Mouse (Mus musculus): Measurements from ENCODE around the gene Ado. TPM values are rescaled to one million over a fixed set of nuclear protein-coding genes. Genes with fewer than 3 reads are reported as not detected.

The Ado gene
- polyA plus RNA-seq, 1 experiment from 2014 or later: 10.8 TPM

GRCm38 (mm10) chr10:67537151-67537994 is 11.4 kb downstream of the Ado start:
- Histone ChIP-seq H3K4me2 (ENCODE audit: low read depth, low read length) (peak overlapping the region; percentile 97), H3K4me3 (ENCODE audit: low read depth, low read length) (peak overlapping the region; percentile 63), H3K27ac (ENCODE audit: low read depth) (peak overlapping the region; percentile 70), H3K27me3 (ENCODE audit: insufficient read depth, low read length) (peaks cover 71% of the 10 kb centered on the region), H3K9me3 (ENCODE audit: low read length) (no peaks in the 10 kb centered on the region), H3K9ac (replicated peaks) (peak overlapping the region; percentile 53), H3K4me1 (ENCODE audit: insufficient read depth) (peaks cover 26% of the 10 kb centered on the region), H3K36me3 (replicated peaks; ENCODE audit: insufficient read depth, low read length) (no peaks in the 10 kb centered on the region)
- no peak for TF ChIP-seq EP300 (IDR thresholded peaks at IDR 0.05; ENCODE audit: low read depth)
- TF ChIP-seq CTCF (IDR thresholded peaks at IDR 0.05; ENCODE audit: low read depth): no peak
- DNase-seq (peak; percentile 87), ATAC-seq (peak; percentile 93)
- under 1% methylated on average over 51 of the region's 51 CpGs for WGBS (ENCODE audit: insufficient replicate concordance)

DNA sequence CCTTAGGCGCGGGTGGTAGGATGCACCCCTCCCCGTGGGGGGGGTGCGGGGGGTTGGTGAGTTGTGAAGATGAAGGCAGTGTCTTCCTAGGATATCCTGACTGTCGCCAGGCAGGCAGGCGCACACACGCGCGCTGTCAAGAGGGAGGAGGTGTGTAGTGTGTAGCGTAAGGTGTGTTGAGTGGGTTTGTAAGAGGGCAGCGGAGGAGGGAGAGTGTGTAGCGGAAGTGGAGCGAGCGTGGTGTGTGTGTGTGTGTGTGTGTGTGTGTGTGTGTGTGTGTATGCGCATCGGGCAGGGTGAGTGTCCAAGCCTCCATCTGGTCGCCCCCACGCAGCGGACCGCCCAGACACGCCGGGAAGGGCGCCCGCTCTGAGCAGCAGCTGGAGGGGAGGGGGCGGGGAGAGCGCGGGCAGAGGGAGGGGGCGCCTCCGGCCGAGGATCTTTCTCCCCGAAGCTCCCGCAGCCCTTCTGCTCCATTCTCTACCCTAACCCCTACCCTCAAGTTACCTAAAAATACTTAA is 12.1 kb downstream of the Ado start:
- peak; percentile 9 for ATAC-seq
- 2% methylated on average over 27 of the region's 32 CpGs for WGBS (ENCODE audit: insufficient replicate concordance)

GRCm38 (mm10) chr10:67535972-67536371 is 12.8 kb downstream of the Ado start:
- peak; percentile 78 for DNase-seq

More for the DNA sequence above, 12.1 kb downstream of the Ado start:
- Histone ChIP-seq H3K4me2 (ENCODE audit: low read depth, low read length) (peak overlapping the region; percentile 97), H3K4me1 (ENCODE audit: insufficient read depth) (peaks cover 26% of the 10 kb centered on the region), H3K27me3 (ENCODE audit: insufficient read depth, low read length) (peaks cover 71% of the 10 kb centered on the region), H3K36me3 (replicated peaks; ENCODE audit: insufficient read depth, low read length) (no peaks in the 10 kb centered on the region), H3K9ac (replicated peaks) (peak overlapping the region; percentile 53), H3K27ac (ENCODE audit: low read depth) (no peak overlapping the region; the same call in 1 of the 2 replicates), H3K4me3 (ENCODE audit: low read depth, low read length) (peak overlapping the region; percentile 63), H3K9me3 (ENCODE audit: low read length) (no peaks in the 10 kb centered on the region)
- TF ChIP-seq CTCF (IDR thresholded peaks at IDR 0.05; ENCODE audit: low read depth) (no peak), EP300 (IDR thresholded peaks at IDR 0.05; ENCODE audit: low read depth) (no peak)
- DNase-seq: peak; percentile 48

GRCm38 (mm10) chr10:67535256-67535655 is 13.5 kb downstream of the Ado start, which contains the start of gene Egr2:
Gene Egr2, plus strand, starts transcription at chr10:67535475.
- Histone ChIP-seq H3K9me3 (ENCODE audit: low read length) (no peaks in the 10 kb centered on the region), H3K4me1 (ENCODE audit: insufficient read depth) (peaks cover 26% of the 10 kb centered on the region), H3K27me3 (ENCODE audit: insufficient read depth, low read length) (peaks cover 61% of the 10 kb centered on the region), H3K4me2 (ENCODE audit: low read depth, low read length) (peak within 1 kb of the TSS; percentile 97), H3K9ac (replicated peaks) (peak within 1 kb of the TSS; percentile 53; the same call in 1 of the 2 replicates), H3K36me3 (replicated peaks; ENCODE audit: insufficient read depth, low read length) (no peaks in the 10 kb centered on the region), H3K4me3 (ENCODE audit: low read depth, low read length) (peak within 1 kb of the TSS; percentile 63), H3K27ac (ENCODE audit: low read depth) (no peak within 1 kb of the TSS)
- TF ChIP-seq CTCF (IDR thresholded peaks at IDR 0.05; ENCODE audit: low read depth) (no peak), EP300 (IDR thresholded peaks at IDR 0.05; ENCODE audit: low read depth) (no peak)
- WGBS (ENCODE audit: insufficient replicate concordance): 2% methylated on average over 32 of the region's 37 CpGs
- ATAC-seq: no peak
- peak; percentile 33 for DNase-seq

More at GRCm38 (mm10) chr10:67535972-67536371, 12.8 kb downstream of the Ado start:
- H3K9me3 ChIP-seq (ENCODE audit: low read length): no peaks in the 10 kb centered on the region
- H3K27ac ChIP-seq (ENCODE audit: low read depth): no peak overlapping the region
- peak; percentile 79 for TF ChIP-seq CTCF (IDR thresholded peaks at IDR 0.05; ENCODE audit: low read depth)
- no peak for TF ChIP-seq EP300 (IDR thresholded peaks at IDR 0.05; ENCODE audit: low read depth)
- peak overlapping the region; percentile 53; the same call in 1 of the 2 replicates for H3K9ac ChIP-seq (replicated peaks)
- ATAC-seq: peak; percentile 37
- H3K4me3 ChIP-seq (ENCODE audit: low read depth, low read length): peak overlapping the region; percentile 63
- no peaks in the 10 kb centered on the region for H3K36me3 ChIP-seq (replicated peaks; ENCODE audit: insufficient read depth, low read length)
- peaks cover 26% of the 10 kb centered on the region for H3K4me1 ChIP-seq (ENCODE audit: insufficient read depth)
- peak overlapping the region; percentile 97 for H3K4me2 ChIP-seq (ENCODE audit: low read depth, low read length)
- H3K27me3 ChIP-seq (ENCODE audit: insufficient read depth, low read length): peaks cover 69% of the 10 kb centered on the region
- 1% methylated on average over 35 of the region's 35 CpGs for WGBS (ENCODE audit: insufficient replicate concordance)

- Histone ChIP-seq H3K9me3 (ENCODE audit: low read length) (no peaks in the 10 kb centered on the region), H3K27me3 (ENCODE audit: insufficient read depth, low read length) (peaks cover 20% of the 10 kb centered on the region), H3K4me2 (ENCODE audit: low read depth, low read length) (no peak overlapping the region), H3K27ac (ENCODE audit: low read depth) (no peak overlapping the region), H3K9ac (replicated peaks) (no peak overlapping the region), H3K4me3 (ENCODE audit: low read depth, low read length) (no peak overlapping the region), H3K36me3 (replicated peaks; ENCODE audit: insufficient read depth, low read length) (no peaks in the 10 kb centered on the region), H3K4me1 (ENCODE audit: insufficient read depth) (no peaks in the 10 kb centered on the region)
- DNase-seq: no peak
- 69% methylated on average over 4 of the region's 4 CpGs for WGBS (ENCODE audit: insufficient replicate concordance)
- TF ChIP-seq EP300 (IDR thresholded peaks at IDR 0.05; ENCODE audit: low read depth): no peak
- no peak for TF ChIP-seq CTCF (IDR thresholded peaks at IDR 0.05; ENCODE audit: low read depth)
- ATAC-seq: no peak
Observed at GRCm38 (mm10) chr10:67529769-67530168, 19.0 kb downstream of the Ado start.

- Histone ChIP-seq H3K4me3 (ENCODE audit: low read depth, low read length) (no peak overlapping the region), H3K4me1 (ENCODE audit: insufficient read depth) (no peaks in the 10 kb centered on the region), H3K4me2 (ENCODE audit: low read depth, low read length) (no peak overlapping the region), H3K27me3 (ENCODE audit: insufficient read depth, low read length) (no peaks in the 10 kb centered on the region), H3K9ac (replicated peaks) (no peak overlapping the region), H3K9me3 (ENCODE audit: low read length) (no peaks in the 10 kb centered on the region), H3K27ac (ENCODE audit: low read depth) (no peak overlapping the region), H3K36me3 (replicated peaks; ENCODE audit: insufficient read depth, low read length) (no peaks in the 10 kb centered on the region)
- TF ChIP-seq EP300 (IDR thresholded peaks at IDR 0.05; ENCODE audit: low read depth): no peak
- no peak for TF ChIP-seq CTCF (IDR thresholded peaks at IDR 0.05; ENCODE audit: low read depth)
- ATAC-seq (no peak), DNase-seq (no peak)
- WGBS (ENCODE audit: insufficient replicate concordance): 79% methylated on average over 9 of the region's 9 CpGs
Observed at GRCm38 (mm10) chr10:67526435-67526834, 22.3 kb downstream of the Ado start.
